Mouse (Mus musculus): ENCODE measurements at regions not wholly inside any gene's neighbourhood (a gene's known extent, or its start where the extent isn't known, plus 50 kb on each side); places are given as distances from the start of the nearest gene placed in this dataset.

DNA sequence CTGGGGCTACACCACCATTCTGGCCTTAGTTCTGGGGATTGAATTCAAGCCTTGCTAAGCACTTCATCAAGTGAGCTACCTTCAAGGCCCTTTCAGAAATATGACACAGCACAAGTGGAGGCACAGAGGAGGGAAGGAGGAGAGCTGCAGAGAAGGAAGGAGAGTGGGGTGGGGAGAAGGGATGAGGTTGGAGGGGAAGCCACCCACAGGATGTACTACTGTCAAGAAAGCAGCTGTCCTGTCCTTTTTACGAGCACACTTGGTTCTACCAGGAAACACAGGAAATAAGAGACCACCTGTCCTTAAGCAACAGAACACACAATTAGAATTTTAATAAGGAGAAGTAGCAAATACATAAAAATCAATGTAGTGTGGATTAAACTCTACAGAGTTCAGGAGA lies 210.5 kb upstream of the Mkln1 start:
- TF ChIP-seq POLR2A (IDR thresholded peaks at IDR 0.05; ENCODE audit: low read depth, low read length) = no peak
- no peak for TF ChIP-seq CTCF (IDR thresholded peaks at IDR 0.05; ENCODE audit: borderline replicate concordance, insufficient read depth, low read length)
